Mouse (Mus musculus) heart, embryonic 15.5 days (tissue): Measurements from ENCODE around the gene Kcnq1. TPM values are rescaled to one million over a fixed set of nuclear protein-coding genes. Genes with fewer than 3 reads are reported as not detected.

Source experiments
- ATAC-seq: fragments of 200-750 bp; cut with Nextera tagmentation; replicated peaks from 2 replicates; pipeline ENCODE4 v1.8.0; 2017; ENCODE audit warnings: low read depth, moderate TSS enrichment; ENCODE audit not compliant: insufficient number of reproducible peaks, insufficient read depth, low FRiP score
- H3K27ac ChIP-seq: fragments of 300-500 bp; sonication (generic); 2 replicates; pipeline ENCODE4 v1.5.1; 2015; ENCODE audit warnings: mild to moderate bottlenecking, inconsistent platforms
- H3K27me3 ChIP-seq: fragments of 300-500 bp; sonication (generic); 2 replicates; pipeline ENCODE4 v1.6.1; 2015; ENCODE audit warnings: inconsistent platforms
- H3K36me3 ChIP-seq: fragments of 300-500 bp; sonication (generic); 2 replicates; pipeline ENCODE4 v1.6.1; 2015; ENCODE audit warnings: mild to moderate bottlenecking, inconsistent platforms
- H3K4me1 ChIP-seq: fragments of 300-500 bp; sonication (generic); replicated peaks from 2 replicates; pipeline ENCODE4 v1.6.1; 2015; ENCODE audit warnings: inconsistent platforms
- H3K4me2 ChIP-seq: fragments of 300-500 bp; sonication (generic); 2 replicates; pipeline ENCODE4 v1.6.1; 2015; ENCODE audit warnings: inconsistent platforms, mild to moderate bottlenecking, moderate library complexity
- H3K4me3 ChIP-seq: fragments of 300-500 bp; sonication (generic); 2 replicates; pipeline ENCODE4 v1.5.1; 2015; ENCODE audit warnings: mild to moderate bottlenecking, inconsistent platforms
- H3K9ac ChIP-seq: fragments of 300-500 bp; sonication (generic); 2 replicates; pipeline ENCODE4 v1.6.1; 2015; ENCODE audit warnings: mild to moderate bottlenecking, inconsistent platforms
- H3K9me3 ChIP-seq: fragments of 300-500 bp; sonication (generic); replicated peaks from 2 replicates; pipeline ENCODE4 v1.6.1; 2016; ENCODE audit warnings: inconsistent platforms
- WGBS: fragments of 180-500 bp; shearing (Covaris S2); methylation state at CpG from one replicate; pipeline ENCODE4 v1.1.7; 2015; ENCODE audit warnings: mixed read lengths; 5-methylcytosine and 5-hydroxymethylcytosine counted together
- polyA plus RNA-seq: library from polyadenylated mRNA; unstranded; fragments of >200 nt; fragmentation: Nextera tagmentation; extraction: Ambion mirVana; gene quantifications from 2 replicates; pipeline ENCODE4 v1.2.1, GENCODE M21; 2015

Kcnq1 gene
- polyA plus RNA-seq, 1 experiment from 2014 or later: 27.5 TPM

GRCm38 (mm10) chr7:143210796-143211195 lies 104.6 kb downstream of the Kcnq1 start:
- 54% methylated on average over 4 of the region's 4 CpGs for WGBS
- no peaks in the 10 kb centered on the region for H3K9me3 ChIP-seq

GRCm38 (mm10) chr7:143251206-143251605 lies 145.0 kb downstream of the Kcnq1 start:
- Histone ChIP-seq H3K9ac (no peak overlapping the region), H3K9me3 (peaks cover 4% of the 10 kb centered on the region; the same call in 1 of the 2 replicates), H3K36me3 (peaks cover 22% of the 10 kb centered on the region), H3K27me3 (no peaks in the 10 kb centered on the region), H3K4me2 (no peak overlapping the region), H3K4me3 (no peak overlapping the region), H3K27ac (no peak overlapping the region), H3K4me1 (peaks cover 7% of the 10 kb centered on the region)
- 92% methylated on average over 2 of the region's 2 CpGs for WGBS
- no peak for ATAC-seq

More at GRCm38 (mm10) chr7:143210796-143211195, 104.6 kb downstream of the Kcnq1 start:
- Histone ChIP-seq H3K27ac (no peak overlapping the region), H3K36me3 (no peaks in the 10 kb centered on the region; the same call in 1 of the 2 replicates), H3K4me2 (no peak overlapping the region), H3K4me1 (peaks cover 7% of the 10 kb centered on the region), H3K9ac (no peak overlapping the region), H3K4me3 (no peak overlapping the region), H3K27me3 (no peaks in the 10 kb centered on the region)
- no peak for ATAC-seq

GRCm38 (mm10) chr7:143253126-143253871 lies 147.1 kb downstream of the Kcnq1 start:
- Histone ChIP-seq H3K9ac (no peak overlapping the region), H3K27me3 (no peaks in the 10 kb centered on the region), H3K4me3 (no peak overlapping the region), H3K27ac (no peak overlapping the region), H3K4me1 (peaks cover 7% of the 10 kb centered on the region), H3K36me3 (peaks cover 22% of the 10 kb centered on the region), H3K9me3 (peaks cover 4% of the 10 kb centered on the region; the same call in 1 of the 2 replicates), H3K4me2 (no peak overlapping the region)
- 83% methylated on average over 6 of the region's 6 CpGs for WGBS
- no peak for ATAC-seq

GRCm38 (mm10) chr7:143254901-143255300 lies 148.7 kb downstream of the Kcnq1 start:
- no peaks in the 10 kb centered on the region for H3K27me3 ChIP-seq
- H3K36me3 ChIP-seq: peaks cover 22% of the 10 kb centered on the region

GRCm38 (mm10) chr7:143261246-143261645 lies 155.1 kb downstream of the Kcnq1 start:
- Histone ChIP-seq H3K4me3 (no peak overlapping the region), H3K4me1 (peaks cover 30% of the 10 kb centered on the region), H3K27me3 (no peaks in the 10 kb centered on the region), H3K9ac (no peak overlapping the region), H3K9me3 (no peaks in the 10 kb centered on the region), H3K36me3 (no peaks in the 10 kb centered on the region), H3K4me2 (no peak overlapping the region), H3K27ac (no peak overlapping the region)
- ATAC-seq: no peak

More at GRCm38 (mm10) chr7:143254901-143255300, 148.7 kb downstream of the Kcnq1 start:
- H3K27ac ChIP-seq: no peak overlapping the region
- H3K4me2 ChIP-seq: no peak overlapping the region
- peaks cover 7% of the 10 kb centered on the region for H3K4me1 ChIP-seq
- H3K4me3 ChIP-seq: no peak overlapping the region
- ATAC-seq: no peak
- H3K9me3 ChIP-seq: peaks cover 4% of the 10 kb centered on the region; the same call in 1 of the 2 replicates
- WGBS: 86% methylated on average over 2 of the region's 2 CpGs
- no peak overlapping the region for H3K9ac ChIP-seq

GRCm38 (mm10) chr7:143263557-143263956 lies 157.4 kb downstream of the Kcnq1 start:
- ATAC-seq: no peak
- H3K9ac ChIP-seq: no peak overlapping the region
- H3K27me3 ChIP-seq: no peaks in the 10 kb centered on the region
- H3K36me3 ChIP-seq: no peaks in the 10 kb centered on the region
- no peak overlapping the region for H3K27ac ChIP-seq
- no peak overlapping the region for H3K4me2 ChIP-seq
- WGBS: 53% methylated on average over 3 of the region's 3 CpGs
- no peak overlapping the region for H3K4me3 ChIP-seq
- H3K9me3 ChIP-seq: no peaks in the 10 kb centered on the region
- H3K4me1 ChIP-seq: peaks cover 50% of the 10 kb centered on the region

- H3K4me2 ChIP-seq: no peak overlapping the region
- no peaks in the 10 kb centered on the region for H3K27me3 ChIP-seq
- H3K9me3 ChIP-seq: no peaks in the 10 kb centered on the region
- H3K36me3 ChIP-seq: no peaks in the 10 kb centered on the region
- no peak overlapping the region for H3K27ac ChIP-seq
- H3K4me3 ChIP-seq: no peak overlapping the region
- ATAC-seq: no peak
- H3K9ac ChIP-seq: no peak overlapping the region
- H3K4me1 ChIP-seq: peaks cover 54% of the 10 kb centered on the region
- WGBS: 79% methylated on average over 4 of the region's 4 CpGs
Observed at GRCm38 (mm10) chr7:143263966-143264365, 157.8 kb downstream of the Kcnq1 start.

- Histone ChIP-seq H3K4me1 (peaks cover 54% of the 10 kb centered on the region), H3K36me3 (no peaks in the 10 kb centered on the region), H3K27ac (no peak overlapping the region), H3K9me3 (no peaks in the 10 kb centered on the region), H3K4me2 (no peak overlapping the region), H3K27me3 (no peaks in the 10 kb centered on the region), H3K9ac (no peak overlapping the region), H3K4me3 (no peak overlapping the region)
- no peak for ATAC-seq
- WGBS: 46% methylated on average over 11 of the region's 11 CpGs
Observed at GRCm38 (mm10) chr7:143265386-143265785, 159.2 kb downstream of the Kcnq1 start.

GRCm38 (mm10) chr7:143265829-143266438 lies 159.8 kb downstream of the Kcnq1 start:
- Histone ChIP-seq H3K4me1 (peaks cover 54% of the 10 kb centered on the region), H3K4me2 (no peak overlapping the region), H3K9ac (no peak overlapping the region), H3K9me3 (no peaks in the 10 kb centered on the region), H3K36me3 (no peaks in the 10 kb centered on the region), H3K4me3 (no peak overlapping the region), H3K27ac (no peak overlapping the region), H3K27me3 (no peaks in the 10 kb centered on the region)
- no peak for ATAC-seq
- WGBS: 57% methylated on average over 8 of the region's 8 CpGs

- ATAC-seq: no peak
- WGBS: 51% methylated on average over 4 of the region's 4 CpGs
- no peak overlapping the region for H3K27ac ChIP-seq
- no peaks in the 10 kb centered on the region for H3K36me3 ChIP-seq
- no peaks in the 10 kb centered on the region for H3K9me3 ChIP-seq
- no peak overlapping the region for H3K9ac ChIP-seq
- no peak overlapping the region for H3K4me3 ChIP-seq
- H3K4me1 ChIP-seq: peaks cover 22% of the 10 kb centered on the region
- no peaks in the 10 kb centered on the region for H3K27me3 ChIP-seq
- no peak overlapping the region for H3K4me2 ChIP-seq
Observed at GRCm38 (mm10) chr7:143273747-143274146, 167.6 kb downstream of the Kcnq1 start.

- Histone ChIP-seq H3K9ac (no peak overlapping the region), H3K36me3 (no peaks in the 10 kb centered on the region), H3K4me2 (no peak overlapping the region), H3K27me3 (no peaks in the 10 kb centered on the region), H3K4me3 (no peak overlapping the region), H3K4me1 (peaks cover 20% of the 10 kb centered on the region), H3K9me3 (no peaks in the 10 kb centered on the region), H3K27ac (no peak overlapping the region)
- 69% methylated on average over 7 of the region's 7 CpGs for WGBS
- ATAC-seq: no peak
Observed at GRCm38 (mm10) chr7:143275030-143275429, 168.9 kb downstream of the Kcnq1 start.
